Mouse (Mus musculus): Measurements from ENCODE around the gene Cd24a.

GRCm38 (mm10) chr10:43630634-43631033 is 52.5 kb downstream of the Cd24a start:
- TF ChIP-seq CTCF (IDR thresholded peaks at IDR 0.05; ENCODE audit: extremely low read depth, insufficient read depth, insufficient read length, insufficient replicate concordance) (no peak), POLR2A (IDR thresholded peaks at IDR 0.05; ENCODE audit: low read depth, low read length) (no peak)
